Mouse (Mus musculus) forebrain, embryonic 11.5 days (tissue): ENCODE data around the gene Mettl27. TPM values are rescaled to one million over a fixed set of nuclear protein-coding genes. Genes with fewer than 3 reads are reported as not detected.

Source experiments
- polyA plus RNA-seq: library from polyadenylated mRNA; unstranded; fragments of >200 nt; fragmentation: Nextera tagmentation; extraction: Ambion mirVana; gene quantifications from 2 replicates; pipeline ENCODE4 v1.2.1, GENCODE M21; 2014

Gene Mettl27
- polyA plus RNA-seq, 1 experiment from 2014 or later, result 7.3 TPM

Other genes with a start within 250 kb of the Mettl27 start
- gene Limk1, start 243.8 kb upstream of the Mettl27 start, polyA plus RNA-seq, result 11.2 and 11.8 TPM in 2 replicates
- gene Eln, start 185.0 kb upstream of the Mettl27 start, polyA plus RNA-seq, result 1.3 and 2.2 TPM in 2 replicates
- gene Tmem270, start 25.6 kb upstream of the Mettl27 start, polyA plus RNA-seq, result not detected in 2 replicates
- gene Cldn13, start 16.8 kb upstream of the Mettl27 start, polyA plus RNA-seq, result 3.6 and 3.8 TPM in 2 replicates
- 5.6 and 7.0 TPM in 2 replicates for gene Cldn4, start 14.6 kb downstream of the Mettl27 start, polyA plus RNA-seq
- 4.4 and 7.3 TPM in 2 replicates for gene Cldn3, start 53.8 kb downstream of the Mettl27 start, polyA plus RNA-seq
- gene Abhd11, start 76.8 kb downstream of the Mettl27 start, polyA plus RNA-seq, result 38.9 and 39.1 TPM in 2 replicates
- gene Stx1a, start 91.1 kb downstream of the Mettl27 start, polyA plus RNA-seq, result 11.2 and 14.9 TPM in 2 replicates
- 26.2 and 27.1 TPM in 2 replicates for gene Dnajc30, start 131.8 kb downstream of the Mettl27 start, polyA plus RNA-seq
- 142 and 148 TPM in 2 replicates for gene Bud23, start 132.6 kb downstream of the Mettl27 start, polyA plus RNA-seq
- gene Vps37d, start 145.9 kb downstream of the Mettl27 start, polyA plus RNA-seq, result 13.3 and 14.2 TPM in 2 replicates
- gene Mlxipl, start 157.5 kb downstream of the Mettl27 start, polyA plus RNA-seq, result 2.4 and 3.1 TPM in 2 replicates
- gene Tbl2, start 217.3 kb downstream of the Mettl27 start, polyA plus RNA-seq, result 24.5 and 25.8 TPM in 2 replicates
- gene Bcl7b, start 235.9 kb downstream of the Mettl27 start, polyA plus RNA-seq, result 43.8 and 46.8 TPM in 2 replicates